Mouse (Mus musculus) stomach, embryonic 16.5 days (tissue): ENCODE data around the gene Ipo11. TPM values are rescaled to one million over a fixed set of nuclear protein-coding genes. Genes with fewer than 3 reads are reported as not detected.
"Not testable (repeated sequence)": the region's sequence is repeated elsewhere in the genome, so short reads cannot be mapped to it uniquely, and the experiment has no call there.

ENCODE experiments used
- ATAC-seq: fragments of 200-750 bp; cut with Nextera tagmentation; 2 replicates; pipeline ENCODE4 v1.8.0; 2017; ENCODE audit warnings: moderate number of reproducible peaks, moderate TSS enrichment; ENCODE audit not compliant: insufficient read depth, low FRiP score
- H3K27ac ChIP-seq: fragments of 300-500 bp; sonication (generic); 2 replicates; pipeline ENCODE4 v1.5.1; 2014; ENCODE audit warnings: low read length
- H3K27me3 ChIP-seq: fragments of 300-500 bp; sonication (generic); 2 replicates; pipeline ENCODE4 v1.6.1; 2014; ENCODE audit warnings: low read length, control low read depth, mixed read lengths; ENCODE audit not compliant: control insufficient read depth, insufficient read depth
- H3K36me3 ChIP-seq: fragments of 300-500 bp; sonication (generic); 2 replicates; pipeline ENCODE4 v1.6.1; 2014; ENCODE audit warnings: low read length; ENCODE audit not compliant: control insufficient read depth, insufficient read depth
- H3K4me1 ChIP-seq: fragments of 300-500 bp; sonication (generic); 2 replicates; pipeline ENCODE4 v1.6.1; 2014; ENCODE audit warnings: low read length, control low read depth, mixed read lengths; ENCODE audit not compliant: control insufficient read depth, insufficient read depth
- H3K4me2 ChIP-seq: fragments of 300-500 bp; sonication (generic); 2 replicates; pipeline ENCODE4 v1.6.1; 2014; ENCODE audit warnings: low read depth, low read length, mixed read lengths
- H3K4me3 ChIP-seq: fragments of 300-500 bp; sonication (generic); replicated peaks from 2 replicates; pipeline ENCODE4 v1.5.1; 2014; ENCODE audit warnings: mild to moderate bottlenecking, low read length
- H3K9ac ChIP-seq: fragments of 300-500 bp; sonication (generic); 2 replicates; pipeline ENCODE4 v1.6.1; 2014; ENCODE audit warnings: low read length
- H3K9me3 ChIP-seq: fragments of 300-500 bp; sonication (generic); replicated peaks from 2 replicates; pipeline ENCODE4 v1.6.1; 2016; ENCODE audit warnings: low read length, control low read depth; ENCODE audit not compliant: control insufficient read depth
- whole genome bisulfite sequencing: fragments of 180-500 bp; shearing (Covaris S2); extraction: QIAGEN DNeasy Blood & Tissue Kit; methylation state at CpG from one replicate; pipeline ENCODE4 v1.1.7; 2014; 5-methylcytosine and 5-hydroxymethylcytosine counted together
- polyA plus RNA-seq: library from polyadenylated mRNA; unstranded; fragments of >200 nt; fragmentation: Nextera tagmentation; extraction: Ambion mirVana; gene quantifications from 2 replicates; pipeline ENCODE4 v1.2.1, GENCODE M21; 2015

The Ipo11 gene
- polyA plus RNA-seq, 1 experiment from 2014 or later, result 43.9 TPM

DNA sequence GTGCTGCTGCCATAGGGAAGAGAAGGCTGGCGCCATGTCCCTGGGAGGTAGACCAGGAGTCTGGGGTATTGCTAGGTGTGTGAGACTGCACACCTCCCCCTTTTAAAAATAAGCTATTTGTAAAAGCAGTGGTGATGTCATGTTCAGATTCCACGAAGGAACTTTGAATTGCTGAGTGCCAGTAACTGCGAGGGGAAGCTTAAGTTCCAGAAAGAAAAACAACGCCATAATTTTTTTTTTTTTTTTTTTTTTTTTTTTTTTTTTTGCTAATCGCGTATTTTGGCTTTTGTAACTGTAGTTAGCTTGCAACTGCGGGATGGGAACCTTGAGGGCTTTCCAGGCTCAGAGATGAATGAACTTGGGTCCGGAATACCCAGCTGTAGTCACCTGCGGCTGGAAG is 8.8 kb upstream of the Ipo11 start:
- H3K27me3 ChIP-seq, result no peaks in the 10 kb centered on the region
- H3K4me1 ChIP-seq, result peaks cover 6% of the 10 kb centered on the region
- H3K36me3 ChIP-seq, result no peaks in the 10 kb centered on the region
- ATAC-seq, result no peak
- 82% methylated on average over 9 of the region's 9 CpGs for WGBS
- H3K4me2 ChIP-seq, result no peak overlapping the region
- H3K27ac ChIP-seq, result no peak overlapping the region
- H3K9ac ChIP-seq, result no peak overlapping the region
- H3K4me3 ChIP-seq, result no peak overlapping the region
- H3K9me3 ChIP-seq, result no peaks in the 10 kb centered on the region

DNA sequence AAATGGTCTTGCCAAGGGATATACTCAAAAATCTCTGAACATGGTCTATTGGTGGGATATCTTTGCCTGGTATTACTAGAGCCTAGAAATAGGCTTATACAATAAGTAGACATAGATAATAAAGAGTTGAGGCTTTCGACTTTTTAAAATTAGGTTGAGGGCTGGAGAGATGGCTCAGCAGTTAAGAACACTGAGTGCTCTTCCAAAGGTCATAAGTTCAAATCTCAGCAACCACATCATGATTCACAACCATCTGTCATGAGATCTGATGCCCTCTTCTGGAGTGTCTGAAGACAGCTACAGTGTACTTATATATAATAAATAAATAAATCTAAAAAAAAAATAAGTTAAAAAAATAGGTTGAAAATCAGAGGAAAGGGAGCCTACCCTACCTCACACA is 6.0 kb upstream of the Ipo11 start:
- H3K27ac ChIP-seq, result no peak overlapping the region
- 84% methylated on average over 1 of the region's 1 CpGs for WGBS
- no peak overlapping the region for H3K4me2 ChIP-seq
- ATAC-seq, result no peak
- H3K9ac ChIP-seq, result no peak overlapping the region
- H3K27me3 ChIP-seq, result no peaks in the 10 kb centered on the region
- H3K9me3 ChIP-seq, result no peaks in the 10 kb centered on the region
- H3K4me1 ChIP-seq, result no peaks in the 10 kb centered on the region
- H3K36me3 ChIP-seq, result no peaks in the 10 kb centered on the region
- no peak overlapping the region for H3K4me3 ChIP-seq

DNA sequence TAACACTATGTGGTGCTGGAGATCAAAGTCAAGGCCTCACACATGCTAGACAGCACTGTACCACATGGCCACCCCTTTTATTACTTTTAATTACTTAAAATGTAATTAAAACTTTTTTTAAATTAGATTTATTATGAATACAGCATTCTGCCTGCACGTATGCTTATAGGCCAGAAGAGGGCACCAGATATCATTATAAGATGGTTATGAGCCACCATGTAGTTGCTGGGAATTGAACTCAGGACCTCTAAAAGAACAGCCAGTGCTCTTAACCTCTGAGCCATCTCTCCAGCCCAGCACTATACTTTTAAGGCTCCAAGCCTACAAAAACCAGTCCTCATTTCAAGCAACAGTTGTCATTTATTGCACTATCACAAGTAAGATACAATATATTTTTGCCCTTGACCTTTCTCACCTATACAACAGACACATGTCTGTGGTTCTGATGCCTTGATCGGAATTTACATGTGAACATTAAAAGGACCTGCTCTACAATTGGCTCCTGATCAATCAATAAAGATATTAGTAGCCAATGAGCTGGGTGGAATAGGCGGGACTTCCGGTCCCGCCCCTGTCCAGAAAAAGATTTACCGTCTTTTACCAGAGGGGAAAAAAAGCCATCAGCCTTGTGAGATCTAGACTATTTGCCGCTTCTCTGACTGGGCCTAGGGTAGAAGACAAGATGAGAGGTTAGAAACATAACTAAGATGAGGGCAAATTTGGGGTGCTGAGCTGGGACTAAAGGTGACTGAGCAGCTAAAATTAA is 4.6 kb upstream of the Ipo11 start:
- ATAC-seq, result no peak
- no peak overlapping the region for H3K27ac ChIP-seq
- H3K9me3 ChIP-seq, result no peaks in the 10 kb centered on the region
- WGBS, result 29% methylated on average over 7 of the region's 7 CpGs
- no peaks in the 10 kb centered on the region for H3K36me3 ChIP-seq
- H3K9ac ChIP-seq, result no peak overlapping the region
- no peaks in the 10 kb centered on the region for H3K4me1 ChIP-seq
- H3K4me2 ChIP-seq, result no peak overlapping the region
- H3K27me3 ChIP-seq, result no peaks in the 10 kb centered on the region
- no peak overlapping the region for H3K4me3 ChIP-seq

DNA sequence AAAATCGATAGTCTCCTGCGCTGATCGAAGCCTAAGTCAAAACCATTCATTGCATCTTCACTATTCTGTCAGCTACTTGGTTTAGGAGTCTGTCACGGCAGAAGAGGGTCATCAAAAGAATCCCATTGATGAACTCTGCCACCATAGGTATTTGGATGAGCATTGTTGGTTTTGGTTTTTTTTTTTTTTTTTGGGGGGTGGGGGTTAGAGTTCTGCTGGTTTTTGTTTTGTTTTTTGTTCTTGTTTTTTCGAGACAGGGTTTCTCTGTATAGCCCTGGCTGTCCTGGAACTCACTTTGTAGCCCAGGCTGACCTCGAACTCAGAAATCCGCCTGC is 347 bp upstream of the Ipo11 start:
- H3K4me1 ChIP-seq, result peaks cover 2% of the 10 kb centered on the region; the same call in 1 of the 2 replicates
- H3K9me3 ChIP-seq, result no peaks in the 10 kb centered on the region
- no peaks in the 10 kb centered on the region for H3K36me3 ChIP-seq
- no peak overlapping the region for H3K27ac ChIP-seq
- peak overlapping the region; percentile 52 for H3K9ac ChIP-seq
- H3K4me3 ChIP-seq, result peak overlapping the region; percentile 100
- 25% methylated on average over 7 of the region's 7 CpGs for WGBS
- ATAC-seq, result no peak
- H3K4me2 ChIP-seq, result peak overlapping the region; percentile 76
- H3K27me3 ChIP-seq, result no peaks in the 10 kb centered on the region

DNA sequence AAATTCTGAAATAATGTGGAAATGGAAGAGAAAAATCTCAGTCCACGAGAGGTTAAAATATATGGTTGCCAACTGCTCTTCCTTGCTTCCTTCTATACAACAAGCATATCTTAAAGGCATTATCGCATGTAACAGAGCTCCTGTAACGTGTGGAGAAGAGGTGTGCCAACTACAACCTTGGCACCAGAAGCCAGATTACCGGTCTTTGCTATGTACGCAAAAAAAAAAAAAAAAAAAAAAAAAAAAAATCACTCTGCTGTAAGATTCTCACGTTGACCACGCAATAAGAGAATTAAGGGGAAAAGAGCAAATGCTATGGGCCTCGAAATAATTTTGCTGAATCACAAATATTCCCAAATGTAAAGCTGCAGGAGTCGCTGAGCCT is 895 bp downstream of the Ipo11 start:
- peak overlapping the region; percentile 97 for H3K9ac ChIP-seq
- H3K4me1 ChIP-seq, result peaks cover 2% of the 10 kb centered on the region; the same call in 1 of the 2 replicates
- H3K9me3 ChIP-seq, result no peaks in the 10 kb centered on the region
- H3K36me3 ChIP-seq, result no peaks in the 10 kb centered on the region
- no peak for ATAC-seq
- peak overlapping the region; percentile 78; the same call in 1 of the 2 replicates for H3K27ac ChIP-seq
- no peaks in the 10 kb centered on the region for H3K27me3 ChIP-seq
- 6% methylated on average over 9 of the region's 9 CpGs for WGBS
- H3K4me2 ChIP-seq, result peak overlapping the region; percentile 76
- peak overlapping the region; percentile 100 for H3K4me3 ChIP-seq

DNA sequence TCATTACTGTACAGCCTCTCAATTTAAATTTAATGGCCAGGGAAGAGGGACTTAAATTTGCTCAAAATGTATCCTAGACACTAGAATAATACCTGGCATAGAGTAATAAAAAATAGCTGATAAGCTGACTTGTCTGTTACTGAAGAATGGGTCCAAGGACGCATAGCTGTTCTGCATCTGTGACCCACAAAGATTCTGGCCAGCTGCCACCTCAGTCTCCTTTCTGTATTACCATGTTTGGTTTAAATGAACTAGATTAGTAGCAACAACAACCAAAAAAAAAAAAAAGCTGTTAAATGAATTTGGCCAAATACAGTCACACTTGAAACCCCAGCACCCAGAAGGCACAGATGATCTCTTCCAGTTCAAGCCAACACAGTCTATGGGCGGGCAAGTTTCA is 7.6 kb downstream of the Ipo11 start:
- Histone ChIP-seq H3K9me3 (peaks cover 3% of the 10 kb centered on the region; the same call in 1 of the 2 replicates), H3K36me3 (0 out of 2 replicates have a peak, but pooled peaks cover 4% of the 10 kb centered on the region), H3K27me3 (no peaks in the 10 kb centered on the region), H3K9ac (no peak overlapping the region), H3K4me3 (no peak overlapping the region), H3K4me1 (no peaks in the 10 kb centered on the region), H3K27ac (no peak overlapping the region), H3K4me2 (no peak overlapping the region)
- WGBS, result 76% methylated on average over 2 of the region's 2 CpGs
- no peak for ATAC-seq

DNA sequence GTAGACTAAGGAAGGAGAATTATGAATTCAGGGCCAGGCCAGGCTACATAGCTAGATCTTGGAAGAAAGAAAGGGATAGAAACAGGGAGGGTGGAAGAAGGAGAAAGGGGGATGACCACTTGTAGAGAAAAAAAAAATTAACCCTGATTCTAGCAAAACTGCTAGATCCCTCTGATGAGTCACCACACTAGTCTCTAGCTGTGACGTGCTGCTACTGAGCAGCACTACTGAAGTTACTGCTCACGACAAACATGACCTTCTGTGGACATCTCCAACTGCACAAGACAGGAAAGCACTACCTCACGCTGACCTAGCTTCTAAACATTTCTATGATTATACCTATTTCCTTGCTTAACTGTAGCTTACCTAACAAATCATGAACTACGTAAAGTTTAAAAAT is 8.5 kb downstream of the Ipo11 start:
- 92% methylated on average over 4 of the region's 4 CpGs for whole genome bisulfite sequencing

DNA sequence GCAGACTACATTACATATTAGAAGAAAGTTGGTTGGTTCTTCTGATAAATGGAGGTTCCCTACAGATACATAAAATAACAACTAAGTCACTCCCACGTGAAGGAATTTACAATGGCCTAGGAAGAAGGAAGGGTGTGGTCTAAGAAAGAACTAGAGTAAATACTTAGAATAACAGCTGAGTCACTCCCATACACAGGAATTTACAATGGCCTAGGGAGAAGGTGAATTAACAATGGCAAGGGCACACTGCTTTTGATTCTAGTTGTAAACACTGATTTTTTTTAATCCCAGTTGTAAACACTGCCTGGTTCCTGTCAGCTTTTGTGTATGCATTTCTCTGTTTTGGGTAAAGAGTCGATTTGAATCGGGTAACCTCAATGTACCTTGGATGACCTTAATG is 10.8 kb downstream of the Ipo11 start:
- H3K4me1 ChIP-seq, H3K4me2 ChIP-seq, H3K27ac ChIP-seq, H3K9ac ChIP-seq, H3K9me3 ChIP-seq, H3K27me3 ChIP-seq, ATAC-seq, H3K4me3 ChIP-seq: not testable (repeated sequence)
- H3K36me3 ChIP-seq, result 0 out of 2 replicates have a peak, but pooled peaks cover 12% of the 10 kb centered on the region
- 89% methylated on average over 3 of the region's 3 CpGs for WGBS

More for the DNA sequence above, 8.5 kb downstream of the Ipo11 start:
- H3K9ac ChIP-seq, result no peak overlapping the region
- H3K27me3 ChIP-seq, result no peaks in the 10 kb centered on the region
- H3K27ac ChIP-seq, result no peak overlapping the region
- no peak overlapping the region for H3K4me3 ChIP-seq
- 0 out of 2 replicates have a peak, but pooled peaks cover 4% of the 10 kb centered on the region for H3K36me3 ChIP-seq
- H3K4me2 ChIP-seq, result no peak overlapping the region
- peaks cover 3% of the 10 kb centered on the region; the same call in 1 of the 2 replicates for H3K9me3 ChIP-seq
- no peaks in the 10 kb centered on the region for H3K4me1 ChIP-seq
- no peak for ATAC-seq

DNA sequence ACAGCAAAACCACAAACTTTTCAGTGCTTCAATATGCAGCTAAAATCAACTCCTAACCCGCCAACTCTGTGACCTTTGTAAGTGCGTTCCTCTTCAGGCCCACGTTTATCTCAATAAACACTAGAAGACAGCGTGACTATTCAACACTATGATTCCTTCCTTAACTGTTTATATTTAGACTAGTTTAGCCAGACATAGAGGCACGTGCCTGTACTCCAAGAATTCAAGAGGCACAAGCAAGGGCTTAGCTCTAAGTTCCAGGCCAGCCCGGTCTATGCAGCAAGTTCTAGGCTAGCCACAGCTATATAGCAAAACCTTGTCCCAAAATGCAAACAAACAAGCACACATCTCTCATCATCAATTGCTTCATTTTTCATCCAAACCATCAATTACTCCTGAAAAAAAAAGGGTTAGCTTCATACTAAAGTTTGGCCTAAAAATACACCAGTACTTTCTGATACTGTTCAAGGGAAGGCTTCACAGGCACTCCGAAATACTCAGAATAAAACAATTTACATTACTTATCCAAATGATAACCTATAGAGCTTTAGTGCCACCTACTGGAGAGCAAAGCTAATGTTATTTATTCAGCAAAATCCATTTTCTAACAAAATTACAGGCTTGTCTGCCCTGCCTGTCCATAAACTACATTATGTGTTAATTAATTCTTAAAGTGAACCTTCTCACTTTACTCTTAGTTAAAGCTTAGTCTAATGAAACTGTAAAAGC is 18.3 kb downstream of the Ipo11 start:
- no peaks in the 10 kb centered on the region for H3K4me1 ChIP-seq
- WGBS, result 57% methylated on average over 7 of the region's 7 CpGs
- H3K4me3 ChIP-seq, result no peak overlapping the region
- no peak overlapping the region for H3K27ac ChIP-seq
- H3K36me3 ChIP-seq, result 0 out of 2 replicates have a peak, but pooled peaks cover 8% of the 10 kb centered on the region
- H3K27me3 ChIP-seq, result no peaks in the 10 kb centered on the region
- no peak overlapping the region for H3K9ac ChIP-seq
- no peak overlapping the region for H3K4me2 ChIP-seq
- no peak for ATAC-seq
- no peaks in the 10 kb centered on the region for H3K9me3 ChIP-seq
